Comparison of ENCODE assay signal across 8 mouse cellular contexts in genomic region chr11:75169405-75170080, GRCm38 (mm10). TPM values are rescaled to one million over a fixed set of nuclear protein-coding genes. Genes with fewer than 3 reads are reported as not detected.
DNase-seq lines count a peak whose midpoint lies in the region; ATAC-seq and TF ChIP-seq lines count a peak whose summit lies in the region.

Hic1 (minus strand) TSS chr11:75169519.

- H3K27ac ChIP-seq in left cerebral cortex, adult 2 months, result peak within 1 kb of the TSS; percentile 77
- H3K27ac ChIP-seq in bone marrow macrophage, adult 2 months (ENCODE audit: insufficient read depth, low read depth, low read length), result no peak within 1 kb of the TSS
- peak within 1 kb of the TSS; percentile 20; the same call in 1 of the 2 replicates for H3K27ac ChIP-seq in neural tube, embryonic 12.5 days

- H3K9me3 ChIP-seq in neural tube, embryonic 12.5 days, result no peaks in the 10 kb centered on the region

- H3K36me3 ChIP-seq in neural tube, embryonic 12.5 days, result no peaks in the 10 kb centered on the region

- peak in 1 of 2 experiments; percentile 15 for DNase-seq in left cerebral cortex, adult 2 months (ENCODE audit: extremely low spot score in 1 of 2, low spot score in 2 of 2)
- no peak for DNase-seq in left cerebral cortex, postnatal 25 days (ENCODE audit: low spot score in 2 of 2)
- DNase-seq in heart, adult 11 months, result peak; percentile 96
- DNase-seq in kidney, postnatal 4 days, result peak; percentile 51 to 67
- no peak for DNase-seq in layer of hippocampus, adult 8-10 months (ENCODE audit: low spot score in 2 of 2)
- no peak for DNase-seq in left cerebral cortex, postnatal 10 days (ENCODE audit: extremely low spot score in 1 of 2, low spot score in 2 of 2)

- peaks cover 11% of the 10 kb centered on the region; the same call in 1 of the 2 replicates for H3K4me1 ChIP-seq in bone marrow macrophage, adult 2 months (ENCODE audit: control insufficient read depth, insufficient read depth, low read length)
- peaks cover 85% of the 10 kb centered on the region for H3K4me1 ChIP-seq in neural tube, embryonic 12.5 days

- H3K4me3 ChIP-seq in left cerebral cortex, adult 2 months, result peak within 1 kb of the TSS; percentile 63
- peak within 1 kb of the TSS; percentile 25 for H3K4me3 ChIP-seq in bone marrow macrophage, adult 2 months (ENCODE audit: insufficient read depth, low read length)
- peak within 1 kb of the TSS; percentile 52 for H3K4me3 ChIP-seq in neural tube, embryonic 12.5 days

- H3K27me3 ChIP-seq in neural tube, embryonic 12.5 days (replicated peaks), result peaks cover 88% of the 10 kb centered on the region

- H3K9ac ChIP-seq in neural tube, embryonic 12.5 days, result peak within 1 kb of the TSS; percentile 60

- peak within 1 kb of the TSS; percentile 89 for H3K4me2 ChIP-seq in neural tube, embryonic 12.5 days (replicated peaks)

- 9% methylated on average over 23 of the region's 23 CpGs for WGBS in neural tube, embryonic 12.5 days

- no peak for TF ChIP-seq POLR2A in bone marrow macrophage, adult 2 months (IDR thresholded peaks at IDR 0.05; ENCODE audit: borderline replicate concordance, low read depth, low read length)

- no peak for TF ChIP-seq CTCF in left cerebral cortex, adult 2 months (IDR thresholded peaks at IDR 0.05)
- no peak for TF ChIP-seq CTCF in bone marrow macrophage, adult 2 months (IDR thresholded peaks at IDR 0.05; ENCODE audit: low read depth, low read length)

- ATAC-seq in neural tube, embryonic 12.5 days (ENCODE audit: low FRiP score, low read depth), result no peak

- intact Hi-C loops in left cerebral cortex, adult 2 months (cut with DNase I), result loop anchor here (1.0 to 5.0 kb wide), 4 partner anchors 188 to 337 kb away; partner anchors contain the start of gene Mnt
- intact Hi-C loops in left cerebral cortex, postnatal 25 days (cut with DNase I), result loop anchor here (1.0 to 10.0 kb wide), 4 partner anchors 187 to 405 kb away; partner anchors contain the start of gene Mnt
- intact Hi-C loops in left cerebral cortex, postnatal 10 days (cut with DNase I), result loop anchor here (2.0 to 10.0 kb wide), 3 partner anchors 189 to 345 kb away; partner anchors contain the start of genes Rilp and Scarf1

RNA-seq across cellular contexts. Expression of gene Hic1, which starts in this region (rescaled TPM):
- 1 to 10 TPM; 3.3 to 3.9 TPM for total RNA-seq in left cerebral cortex, adult 2 months (2021)
- 1 to 10 TPM; 3.3 to 3.5 TPM for total RNA-seq in left cerebral cortex, postnatal 25 days (2021)
- not detected in 2 replicates for polyA plus RNA-seq in bone marrow macrophage, adult 2 months (2012; ENCODE audit: insufficient read depth, insufficient read length, missing spikeins)
- polyA plus RNA-seq in neural tube, embryonic 12.5 days (2016; fragmentation: Nextera tagmentation; extraction: Ambion mirVana), result 17.1 and 17.8 TPM in 2 replicates
- 1 to 10 TPM; 2.9 to 4.9 (median 3.9) TPM for total RNA-seq in layer of hippocampus, adult 8-10 months (2022)
- 1 to 10 TPM; 3.9 to 5.3 TPM for total RNA-seq in left cerebral cortex, postnatal 10 days (2021)

Comparison
In these comparisons a context has a peak if more than half of its experiments do, and no peak if none do; other contexts are left out.
1. RNA of gene Hic1 (polyA plus RNA-seq): 17.1 to 17.8 TPM in neural tube, embryonic 12.5 days; not detected in bone marrow macrophage, adult 2 months; every median in the first group is over 10 times any median in the second.
2. DNase-seq: peak in heart, adult 11 months (single experiment) and kidney, postnatal 4 days (2 of 2); none in left cerebral cortex, postnatal 25 days (0 of 2), layer of hippocampus, adult 8-10 months (0 of 2) and left cerebral cortex, postnatal 10 days (0 of 2).
3. Peak in every context shown above with its lines, with median percentiles within 50 percentile points of each other: H3K4me3 ChIP-seq.